Mouse (Mus musculus) cerebellum, adult 2 months (tissue): Measurements from ENCODE around the gene Eml1.

Experiments used
- CTCF ChIP-seq: fragments of 200-500 bp; IDR thresholded peaks from 2 replicates; pipeline ENCODE4 v1.5.1; 2011; ENCODE audit warnings: low read depth, mild to moderate bottlenecking, control low read depth, low read length, moderate library complexity, borderline replicate concordance; ENCODE audit not compliant: insufficient read depth
- POLR2A ChIP-seq: fragments of 200-500 bp; IDR thresholded peaks from 2 replicates; pipeline ENCODE4 v1.6.1; 2011; ENCODE audit warnings: low read length, control low read depth, borderline replicate concordance; ENCODE audit not compliant: insufficient read depth

- TF ChIP-seq CTCF (no peak), POLR2A (no peak)
These were observed 62.7 kb downstream of the Eml1 start for GRCm38 (mm10) chr12:108433498-108433897.
